ENCODE assay signal across 9 mouse cellular contexts in genomic region chr10:42832677-42833076, GRCm38 (mm10). TPM values are rescaled to one million over a fixed set of nuclear protein-coding genes. Genes with fewer than 3 reads are reported as not detected.
DNase-seq lines count a peak whose midpoint lies in the region; ATAC-seq lines count a peak whose summit lies in the region.
"Had no signal": no experiment of that assay in that cellular context is flagged by ENCODE, and none has a peak within 500 bp of the region (broad histone marks: within the 10 kb centered on the region; RNA-seq: fewer than 3 reads in every experiment).

No protein-coding gene starts in this region.

- H3K4me3 ChIP-seq in embryonic facial prominence, embryonic 11.5 days (ENCODE audit: low read depth, low read length): no peak overlapping the region
- H3K4me3 ChIP-seq in embryonic facial prominence, embryonic 10.5 days: no peak overlapping the region
- H3K4me3 ChIP-seq in midbrain, embryonic 10.5 days: no peak overlapping the region
- no peak overlapping the region for H3K4me3 ChIP-seq in midbrain, embryonic 11.5 days (ENCODE audit: low read depth, low read length)
- H3K4me3 ChIP-seq in forebrain, embryonic 15.5 days: no peak overlapping the region
- H3K4me3 ChIP-seq in neural tube, embryonic 14.5 days (ENCODE audit: low read depth, low read length): no peak overlapping the region
- H3K4me3 ChIP-seq: heart, embryonic 13.5 days had no signal

- no peak overlapping the region for H3K4me2 ChIP-seq in embryonic facial prominence, embryonic 11.5 days (ENCODE audit: low read depth, low read length)
- no peak overlapping the region for H3K4me2 ChIP-seq in midbrain, embryonic 11.5 days
- no peak overlapping the region for H3K4me2 ChIP-seq in forebrain, embryonic 15.5 days (replicated peaks)
- no peak overlapping the region for H3K4me2 ChIP-seq in neural tube, embryonic 14.5 days (ENCODE audit: low read depth, low read length)
- H3K4me2 ChIP-seq: heart, embryonic 13.5 days had no signal

- DNase-seq in embryonic facial prominence, embryonic 11.5 days (ENCODE audit: low spot score): peak; percentile 44
- DNase-seq in embryonic facial prominence, embryonic 10.5 days (ENCODE audit: low spot score): no peak
- no peak for DNase-seq in midbrain, embryonic 10.5 days (ENCODE audit: low spot score)
- no peak for DNase-seq in midbrain, embryonic 11.5 days (ENCODE audit: low spot score, missing footprints)
- DNase-seq in right cerebral cortex, postnatal 36 days (ENCODE audit: low spot score in 2 of 2): no peak
- no peak for DNase-seq in adrenal gland, postnatal 14 days

- H3K4me1 ChIP-seq in embryonic facial prominence, embryonic 11.5 days (ENCODE audit: control insufficient read depth, insufficient read depth, low read length): no peaks in the 10 kb centered on the region
- H3K4me1 ChIP-seq in embryonic facial prominence, embryonic 10.5 days: peaks cover 14% of the 10 kb centered on the region
- H3K4me1 ChIP-seq in midbrain, embryonic 10.5 days: peaks cover 58% of the 10 kb centered on the region
- peaks cover 42% of the 10 kb centered on the region for H3K4me1 ChIP-seq in midbrain, embryonic 11.5 days (ENCODE audit: control insufficient read depth, insufficient read depth, low read length)
- peaks cover 18% of the 10 kb centered on the region for H3K4me1 ChIP-seq in forebrain, embryonic 15.5 days
- H3K4me1 ChIP-seq in neural tube, embryonic 14.5 days (ENCODE audit: control insufficient read depth, insufficient read depth, low read length): no peaks in the 10 kb centered on the region
- H3K4me1 ChIP-seq: heart, embryonic 13.5 days had no signal

- H3K27me3 ChIP-seq in embryonic facial prominence, embryonic 11.5 days (ENCODE audit: control insufficient read depth, insufficient read depth, low read length): no peaks in the 10 kb centered on the region
- no peaks in the 10 kb centered on the region for H3K27me3 ChIP-seq in embryonic facial prominence, embryonic 10.5 days (replicated peaks; ENCODE audit: low read depth, poor library complexity, severe bottlenecking)
- H3K27me3 ChIP-seq in midbrain, embryonic 10.5 days (ENCODE audit: low read depth, poor library complexity, severe bottlenecking): peaks cover 10% of the 10 kb centered on the region; the same call in 1 of the 2 replicates
- no peaks in the 10 kb centered on the region for H3K27me3 ChIP-seq in midbrain, embryonic 11.5 days (ENCODE audit: control insufficient read depth, insufficient read depth, low read length)
- no peaks in the 10 kb centered on the region for H3K27me3 ChIP-seq in forebrain, embryonic 15.5 days
- no peaks in the 10 kb centered on the region for H3K27me3 ChIP-seq in neural tube, embryonic 14.5 days (ENCODE audit: control insufficient read depth, insufficient read depth, low read length)
- H3K27me3 ChIP-seq: heart, embryonic 13.5 days had no signal

- no peak overlapping the region for H3K27ac ChIP-seq in embryonic facial prominence, embryonic 11.5 days (replicated peaks; ENCODE audit: low read depth, low read length)
- no peak overlapping the region for H3K27ac ChIP-seq in embryonic facial prominence, embryonic 10.5 days (replicated peaks)
- H3K27ac ChIP-seq in midbrain, embryonic 10.5 days (replicated peaks): 0 out of 2 replicates have a peak overlapping the region, but pooled peaks have one; percentile 83
- no peak overlapping the region for H3K27ac ChIP-seq in midbrain, embryonic 11.5 days (ENCODE audit: low read depth, low read length)
- H3K27ac ChIP-seq in forebrain, embryonic 15.5 days (replicated peaks): peak overlapping the region; percentile 69
- H3K27ac ChIP-seq in neural tube, embryonic 14.5 days (ENCODE audit: low read depth, low read length): no peak overlapping the region
- H3K27ac ChIP-seq: heart, embryonic 13.5 days had no signal

- no peaks in the 10 kb centered on the region; the same call in 1 of the 2 replicates for H3K36me3 ChIP-seq in embryonic facial prominence, embryonic 11.5 days (replicated peaks; ENCODE audit: control insufficient read depth, insufficient read depth, low read depth, low read length)
- H3K36me3 ChIP-seq in embryonic facial prominence, embryonic 10.5 days (replicated peaks): peaks cover 96% of the 10 kb centered on the region
- peaks cover 86% of the 10 kb centered on the region for H3K36me3 ChIP-seq in midbrain, embryonic 10.5 days
- peaks cover 7% of the 10 kb centered on the region for H3K36me3 ChIP-seq in midbrain, embryonic 11.5 days (ENCODE audit: control insufficient read depth, insufficient read depth, low read length)
- H3K36me3 ChIP-seq in forebrain, embryonic 15.5 days: peaks cover 34% of the 10 kb centered on the region
- peaks cover 34% of the 10 kb centered on the region for H3K36me3 ChIP-seq in neural tube, embryonic 14.5 days (ENCODE audit: control insufficient read depth, insufficient read depth, low read length)

- H3K9ac ChIP-seq in embryonic facial prominence, embryonic 11.5 days (replicated peaks; ENCODE audit: low read length): no peak overlapping the region
- no peak overlapping the region for H3K9ac ChIP-seq in midbrain, embryonic 11.5 days (ENCODE audit: low read length)
- H3K9ac ChIP-seq in forebrain, embryonic 15.5 days (replicated peaks): no peak overlapping the region
- H3K9ac ChIP-seq in neural tube, embryonic 14.5 days (replicated peaks; ENCODE audit: low read depth, low read length): no peak overlapping the region
- H3K9ac ChIP-seq: heart, embryonic 13.5 days had no signal

- 60% methylated on average over 4 of the region's 4 CpGs for WGBS in embryonic facial prominence, embryonic 11.5 days
- WGBS in embryonic facial prominence, embryonic 10.5 days: 53% methylated on average over 4 of the region's 4 CpGs
- 66% methylated on average over 4 of the region's 4 CpGs for WGBS in midbrain, embryonic 10.5 days
- WGBS in midbrain, embryonic 11.5 days: 47% methylated on average over 4 of the region's 4 CpGs
- 27% methylated on average over 4 of the region's 4 CpGs for WGBS in forebrain, embryonic 15.5 days
- WGBS in neural tube, embryonic 14.5 days: 49% methylated on average over 4 of the region's 4 CpGs

- no peaks in the 10 kb centered on the region for H3K9me3 ChIP-seq in embryonic facial prominence, embryonic 11.5 days (replicated peaks; ENCODE audit: control insufficient read depth, low read length)
- H3K9me3 ChIP-seq in embryonic facial prominence, embryonic 10.5 days: no peaks in the 10 kb centered on the region
- H3K9me3 ChIP-seq in midbrain, embryonic 10.5 days (replicated peaks): no peaks in the 10 kb centered on the region
- no peaks in the 10 kb centered on the region for H3K9me3 ChIP-seq in midbrain, embryonic 11.5 days (ENCODE audit: control insufficient read depth, low read length)
- no peaks in the 10 kb centered on the region for H3K9me3 ChIP-seq in forebrain, embryonic 15.5 days
- no peaks in the 10 kb centered on the region for H3K9me3 ChIP-seq in neural tube, embryonic 14.5 days (ENCODE audit: control insufficient read depth, low read length)
- H3K9me3 ChIP-seq: heart, embryonic 13.5 days had no signal

- ATAC-seq in embryonic facial prominence, embryonic 11.5 days (replicated peaks; ENCODE audit: insufficient number of reproducible peaks, low FRiP score, low TSS enrichment, low read depth): no peak
- no peak for ATAC-seq in midbrain, embryonic 11.5 days (ENCODE audit: low FRiP score)
- 0 out of 2 replicates have a peak, but pooled peaks have one; percentile 12 for ATAC-seq in forebrain, embryonic 15.5 days (replicated peaks)
- ATAC-seq in neural tube, embryonic 14.5 days (ENCODE audit: low read depth): peak; percentile 50; the same call in 1 of the 2 replicates

RNA-seq across cellular contexts. Expression of gene Scml4, which starts 27.5 kb away (rescaled TPM):
- 0.40 and 0.49 TPM in 2 replicates for polyA plus RNA-seq in embryonic facial prominence, embryonic 11.5 days (2014; fragmentation: Nextera tagmentation; extraction: Ambion mirVana)
- polyA plus RNA-seq in embryonic facial prominence, embryonic 10.5 days (2016; fragmentation: Nextera tagmentation; extraction: Ambion mirVana): 0.64 and 0.65 TPM in 2 replicates
- 0.17 and 0.97 TPM in 2 replicates for polyA plus RNA-seq in midbrain, embryonic 10.5 days (2016; fragmentation: Nextera tagmentation; extraction: Ambion mirVana)
- 1.1 and 1.4 TPM in 2 replicates for polyA plus RNA-seq in midbrain, embryonic 11.5 days (2014; fragmentation: Nextera tagmentation; extraction: Ambion mirVana)
- 9.2 and 9.6 TPM in 2 replicates for polyA plus RNA-seq in forebrain, embryonic 15.5 days (2015; fragmentation: Nextera tagmentation; extraction: Ambion mirVana)
- 7.4 and 7.8 TPM in 2 replicates for polyA plus RNA-seq in neural tube, embryonic 14.5 days (2014; fragmentation: Nextera tagmentation; extraction: Ambion mirVana)
- 4.0 and 14.3 TPM in 2 replicates for total RNA-seq in adrenal gland, postnatal 14 days (2021)

Comparison
In these comparisons a context has a peak if more than half of its experiments do, and no peak if none do; other contexts are left out.
1. H3K27ac ChIP-seq: peak in midbrain, embryonic 10.5 days (single experiment) and forebrain, embryonic 15.5 days (single experiment); none in embryonic facial prominence, embryonic 11.5 days (single experiment), embryonic facial prominence, embryonic 10.5 days (single experiment), midbrain, embryonic 11.5 days (single experiment) and neural tube, embryonic 14.5 days (single experiment).
2. ATAC-seq: peak in forebrain, embryonic 15.5 days (single experiment) and neural tube, embryonic 14.5 days (single experiment); none in embryonic facial prominence, embryonic 11.5 days (single experiment) and midbrain, embryonic 11.5 days (single experiment).